Mouse (Mus musculus): Measurements from ENCODE around the gene Gm45711.

DNA sequence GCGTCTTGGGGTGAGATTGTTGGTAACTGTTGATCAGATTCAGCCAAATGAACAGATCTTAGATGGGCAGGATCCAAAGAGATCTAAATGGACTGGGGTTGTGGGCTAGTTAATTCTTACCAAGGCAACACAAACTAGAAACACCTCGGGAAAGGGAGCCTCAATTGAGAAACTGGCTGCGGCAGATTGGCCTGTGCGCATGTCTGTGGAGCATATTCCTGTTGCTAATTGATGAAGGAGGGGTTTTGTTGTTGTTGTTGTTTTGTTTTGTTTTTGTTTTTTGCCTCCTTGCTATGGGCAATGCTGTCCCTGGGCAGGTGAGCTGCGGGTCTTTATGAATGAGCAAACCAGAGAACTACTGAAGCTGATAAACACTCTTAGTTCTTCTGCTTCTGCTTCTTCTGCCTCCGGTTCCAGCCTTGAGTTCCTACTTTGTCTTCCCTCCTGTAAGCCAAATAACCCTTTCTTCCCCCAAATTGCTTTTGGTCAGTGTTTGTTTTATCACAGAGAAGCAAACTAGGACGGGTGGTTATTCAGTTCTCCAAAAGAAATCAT, 60.4 kb downstream of the Gm45711 start:
- no peak for TF ChIP-seq GATA1 (IDR thresholded peaks at IDR 0.05; ENCODE audit: borderline replicate concordance, low read length)
- no peak for TF ChIP-seq FLI1 (IDR thresholded peaks at IDR 0.05; ENCODE audit: low read length)

Measured in megakaryocyte, embryonic 14.5 days (primary cell).